ENCODE assay signal across 9 mouse cellular contexts in genomic region chr12:112830570-112830969, GRCm38 (mm10). TPM values are rescaled to one million over a fixed set of nuclear protein-coding genes. Genes with fewer than 3 reads are reported as not detected.
A peak's percentile ranks its signal among the peaks of the same experiment; 100 is the strongest.
DNase-seq lines count a peak whose midpoint lies in the region; ATAC-seq and TF ChIP-seq lines count a peak whose summit lies in the region.
"Had no signal": no experiment of that assay in that cellular context is flagged by ENCODE, and none has a peak within 500 bp of the region (broad histone marks: within the 10 kb centered on the region; RNA-seq: fewer than 3 reads in every experiment).

No protein-coding gene starts in this region.

- peak overlapping the region; percentile 71 for H3K4me2 ChIP-seq in forebrain, postnatal 0 days (ENCODE audit: low read depth)

- no peaks in the 10 kb centered on the region for H3K27me3 ChIP-seq in heart, embryonic 10.5 days (ENCODE audit: insufficient read depth, poor library complexity, severe bottlenecking)
- H3K27me3 ChIP-seq in ES-Bruce4 (ENCODE audit: control insufficient read depth, insufficient read depth, low read length, poor library complexity, severe bottlenecking), result no peaks in the 10 kb centered on the region
- no peaks in the 10 kb centered on the region for H3K27me3 ChIP-seq in forebrain, postnatal 0 days (ENCODE audit: insufficient read depth, low read length)

- no peak for TF ChIP-seq EP300 in ES-Bruce4 (IDR thresholded peaks at IDR 0.05; ENCODE audit: insufficient read depth, low read depth, low read length)

- peak overlapping the region; percentile 94 for H3K4me3 ChIP-seq in heart, embryonic 10.5 days
- H3K4me3 ChIP-seq in ES-Bruce4 (ENCODE audit: low read depth, low read length), result peak overlapping the region; percentile 5; the same call in 1 of the 2 replicates
- H3K4me3 ChIP-seq in forebrain, postnatal 0 days (ENCODE audit: low read depth, low read length), result peak overlapping the region; percentile 93
- peak overlapping the region; percentile 84 for H3K4me3 ChIP-seq in macrophage (ENCODE audit: inconsistent target)

- peak overlapping the region; percentile 98; the same call in 1 of the 2 replicates for H3K27ac ChIP-seq in heart, embryonic 10.5 days
- H3K27ac ChIP-seq in ES-Bruce4 (ENCODE audit: insufficient read depth, low read length) (no peak overlapping the region), macrophage (peak overlapping the region; percentile 47)
- no peak overlapping the region for H3K27ac ChIP-seq in forebrain, postnatal 0 days (ENCODE audit: low read depth, low read length)

- peaks cover 56% of the 10 kb centered on the region for H3K79me2 ChIP-seq in macrophage (ENCODE audit: inconsistent target)

- H3K4me1 ChIP-seq in heart, embryonic 10.5 days, result peaks cover 36% of the 10 kb centered on the region
- H3K4me1 ChIP-seq in ES-Bruce4 (ENCODE audit: control insufficient read depth, insufficient read depth, low read length), result peaks cover 7% of the 10 kb centered on the region
- H3K4me1 ChIP-seq in forebrain, postnatal 0 days (ENCODE audit: insufficient read depth), result peaks cover 12% of the 10 kb centered on the region

- 82% methylated on average over 3 of the region's 3 CpGs for WGBS in heart, embryonic 10.5 days
- WGBS in forebrain, postnatal 0 days, result 93% methylated on average over 3 of the region's 3 CpGs
- 86% methylated on average over 3 of the region's 3 CpGs for WGBS in macrophage (ENCODE audit: missing documents)

- no peak for TF ChIP-seq CTCF in ES-Bruce4 (IDR thresholded peaks at IDR 0.05; ENCODE audit: low read depth, low read length)
- no peak for TF ChIP-seq CTCF in forebrain, postnatal 0 days (IDR thresholded peaks at IDR 0.05; ENCODE audit: low read depth)

- peaks cover 40% of the 10 kb centered on the region for H3K36me3 ChIP-seq in heart, embryonic 10.5 days
- H3K36me3 ChIP-seq in ES-Bruce4 (ENCODE audit: control insufficient read depth, insufficient read depth, low read length, poor library complexity, severe bottlenecking) (peaks cover 27% of the 10 kb centered on the region), macrophage (ENCODE audit: inconsistent target) (no peaks in the 10 kb centered on the region)
- H3K36me3 ChIP-seq in forebrain, postnatal 0 days (ENCODE audit: insufficient read depth), result peaks cover 11% of the 10 kb centered on the region

- no peaks in the 10 kb centered on the region for H3K9me3 ChIP-seq in heart, embryonic 10.5 days
- H3K9me3 ChIP-seq in ES-Bruce4 (replicated peaks; ENCODE audit: control insufficient read depth, insufficient read depth, low read length, poor library complexity, severe bottlenecking), result no peaks in the 10 kb centered on the region
- no peaks in the 10 kb centered on the region for H3K9me3 ChIP-seq in forebrain, postnatal 0 days (ENCODE audit: low read length)

- ATAC-seq in forebrain, postnatal 0 days, result no peak

- TF ChIP-seq POLR2A in ES-Bruce4 (IDR thresholded peaks at IDR 0.05; ENCODE audit: insufficient read depth, low read length), result no peak

- DNase-seq in heart, embryonic 10.5 days (ENCODE audit: low spot score), result no peak
- DNase-seq in heart, adult 8-10 months (ENCODE audit: low spot score), result no peak
- DNase-seq in forebrain, postnatal 0 days, result no peak
- no peak for DNase-seq in ovary, adult 18-20 months (ENCODE audit: low spot score)
- no peak for DNase-seq in cerebellum, postnatal 4 days (ENCODE audit: low spot score in 2 of 2)
- no peak for DNase-seq in layer of hippocampus, adult 11-12 months (ENCODE audit: low spot score)
- DNase-seq: right cerebral cortex, postnatal 4 days had no signal

- H3K9ac ChIP-seq in ES-Bruce4 (ENCODE audit: low read depth, poor library complexity, severe bottlenecking), result peak overlapping the region; percentile 79
- H3K9ac ChIP-seq in forebrain, postnatal 0 days, result peak overlapping the region; percentile 71

RNA-seq across cellular contexts. Expression of gene Cdca4, which starts 1.3 kb away (rescaled TPM):
- 66.5 and 98.2 TPM in 2 replicates for polyA plus RNA-seq in heart, embryonic 10.5 days (2016; fragmentation: Nextera tagmentation; extraction: Ambion mirVana)
- 1 to 10 TPM; 5.6 to 6.5 (median 6.2) TPM for total RNA-seq in heart, adult 8-10 months (2022)
- 58.9 and 59.1 TPM in 2 replicates for polyA plus RNA-seq in ES-Bruce4 (2011; ENCODE audit: insufficient read depth, insufficient read length, low read depth, missing spikeins)
- 28.8 and 31.3 TPM in 2 replicates for total RNA-seq in forebrain, postnatal 0 days (2014; rRNA removed)
- 29.7 and 33.0 TPM in 2 replicates for polyA plus RNA-seq in forebrain, postnatal 0 days (2015; fragmentation: Nextera tagmentation; extraction: Ambion mirVana)
- 10 to 100 TPM in 23 of 26 experiments, 1 to 10 TPM in 3; 5.3 to 54.6 (median 24.2) TPM for total RNA-seq in macrophage (2018; cell fraction: chromatin; rRNA removed)
- total RNA-seq in macrophage (2018; cell fraction: cytosol; rRNA removed), result 10 to 100 TPM in 22 of 26 experiments, 1 to 10 TPM in 4; 7.2 to 27.0 (median 12.5) TPM
- total RNA-seq in macrophage (2018; cell fraction: nucleus; rRNA removed), result 10 to 100 TPM in 21 of 26 experiments, 1 to 10 TPM in 5; 7.7 to 62.7 (median 23.5) TPM
- polyA plus RNA-seq in macrophage (2018), result 10.7 to 17.8 TPM (median 14.2 TPM) in 3 replicates

RNA-seq across cellular contexts. Expression of gene Clba1, which starts 21.8 kb away (rescaled TPM):
- 13.0 and 14.9 TPM in 2 replicates for polyA plus RNA-seq in heart, embryonic 10.5 days (2016; fragmentation: Nextera tagmentation; extraction: Ambion mirVana)
- total RNA-seq in heart, adult 8-10 months (2022), result 1 to 10 TPM; 1.8 to 4.3 (median 2.4) TPM
- polyA plus RNA-seq in ES-Bruce4 (2011; ENCODE audit: insufficient read depth, insufficient read length, low read depth, missing spikeins) (4.9 and 7.6 TPM in 2 replicates), macrophage (2018) (1.9 to 4.4 TPM (median 4.2 TPM) in 3 replicates)
- total RNA-seq in forebrain, postnatal 0 days (2014; rRNA removed), result 17.6 and 19.5 TPM in 2 replicates
- polyA plus RNA-seq in forebrain, postnatal 0 days (2015; fragmentation: Nextera tagmentation; extraction: Ambion mirVana), result 23.5 and 26.1 TPM in 2 replicates
- 1 to 10 TPM in 20 of 26 experiments, under 1 TPM in 6; 0.48 to 6.2 (median 2.3) TPM for total RNA-seq in macrophage (2018; cell fraction: chromatin; rRNA removed)
- 1 to 10 TPM; 2.4 to 6.4 (median 3.8) TPM for total RNA-seq in macrophage (2018; cell fraction: cytosol; rRNA removed)
- 1 to 10 TPM; 1.8 to 5.3 (median 2.9) TPM for total RNA-seq in macrophage (2018; cell fraction: nucleus; rRNA removed)

RNA-seq across cellular contexts. Expression of gene Ahnak2, which starts 28.1 kb away (rescaled TPM):
- polyA plus RNA-seq in heart, embryonic 10.5 days (2016; fragmentation: Nextera tagmentation; extraction: Ambion mirVana), result 0.53 and 0.71 TPM in 2 replicates
- 10 to 100 TPM; 19.3 to 24.6 (median 20.6) TPM for total RNA-seq in heart, adult 8-10 months (2022)
- polyA plus RNA-seq in ES-Bruce4 (2011; ENCODE audit: insufficient read depth, insufficient read length, low read depth, missing spikeins) (25.8 and 28.6 TPM in 2 replicates), macrophage (2018) (41.7 to 78.3 TPM (median 63.2 TPM) in 3 replicates)
- total RNA-seq in forebrain, postnatal 0 days (2014; rRNA removed), result 2.5 and 3.0 TPM in 2 replicates
- 0.88 and 1.3 TPM in 2 replicates for polyA plus RNA-seq in forebrain, postnatal 0 days (2015; fragmentation: Nextera tagmentation; extraction: Ambion mirVana)
- total RNA-seq in macrophage (2018; cell fraction: chromatin; rRNA removed), result 1,000 to 10,000 TPM in 1 of 26 experiments, 100 to 1,000 TPM in 25; 132 to 1,128 (median 253) TPM
- 100 to 1,000 TPM in 12 of 26 experiments, 10 to 100 TPM in 14; 46.7 to 172 (median 94.6) TPM for total RNA-seq in macrophage (2018; cell fraction: cytosol; rRNA removed)
- 100 to 1,000 TPM; 108 to 342 (median 214) TPM for total RNA-seq in macrophage (2018; cell fraction: nucleus; rRNA removed)

RNA-seq across cellular contexts. Expression of gene Gpr132, which starts 37.5 kb away (rescaled TPM):
- polyA plus RNA-seq in heart, embryonic 10.5 days (2016; fragmentation: Nextera tagmentation; extraction: Ambion mirVana), result 0.11 TPM in 1 of 2 replicates, not detected in the other
- under 1 TPM; 0.25 to 0.52 (median 0.33) TPM for total RNA-seq in heart, adult 8-10 months (2022)
- polyA plus RNA-seq in ES-Bruce4 (2011; ENCODE audit: insufficient read depth, insufficient read length, low read depth, missing spikeins) (0.64 and 0.93 TPM in 2 replicates), macrophage (2018) (1.7 to 5.8 TPM (median 2.0 TPM) in 3 replicates)
- 0.10 TPM in 1 of 2 replicates, not detected in the other for total RNA-seq in forebrain, postnatal 0 days (2014; rRNA removed)
- not detected in 2 replicates for polyA plus RNA-seq in forebrain, postnatal 0 days (2015; fragmentation: Nextera tagmentation; extraction: Ambion mirVana)
- total RNA-seq in macrophage (2018; cell fraction: chromatin; rRNA removed), result 10 to 100 TPM in 17 of 26 experiments, 1 to 10 TPM in 9; 3.0 to 63.3 (median 17.6) TPM
- total RNA-seq in macrophage (2018; cell fraction: cytosol; rRNA removed), result 10 to 100 TPM in 8 of 26 experiments, 1 to 10 TPM in 18; 2.8 to 35.1 (median 6.6) TPM
- total RNA-seq in macrophage (2018; cell fraction: nucleus; rRNA removed), result 100 to 1,000 TPM in 3 of 26 experiments, 10 to 100 TPM in 20, 1 to 10 TPM in 3; 7.3 to 110 (median 37.5) TPM

Comparison
In these comparisons a context has a peak if more than half of its experiments do, and no peak if none do; other contexts are left out.
1. H3K27ac ChIP-seq: peak in heart, embryonic 10.5 days (single experiment) and macrophage (single experiment); none in ES-Bruce4 (single experiment) and forebrain, postnatal 0 days (single experiment).
2. H3K4me3 ChIP-seq: peak in every context shown above with its lines; median percentile 94 in heart, embryonic 10.5 days; 93 in forebrain, postnatal 0 days; 84 in macrophage; 5 in ES-Bruce4.
3. RNA of gene Ahnak2, which starts 28.1 kb away (polyA plus RNA-seq): 41.7 to 78.3 TPM in macrophage and 25.8 to 28.6 TPM in ES-Bruce4; 0.88 to 1.3 TPM in forebrain, postnatal 0 days and 0.53 to 0.71 TPM in heart, embryonic 10.5 days; every median in the first group is over 10 times any median in the second.